Mouse (Mus musculus) megakaryocyte, embryonic 14.5 days (primary cell): ENCODE measurements around the gene Cdc42ep2.

ENCODE experiments used
- FLI1 ChIP-seq: IDR thresholded peaks from 2 replicates; pipeline ENCODE4 v1.6.1; 2012; ENCODE audit warnings: low read length, inconsistent platforms, mixed read lengths
- GATA1 ChIP-seq: IDR thresholded peaks from 3 replicates; pipeline ENCODE4 v1.6.1; 2012; ENCODE audit warnings: mixed read lengths, low read length, inconsistent platforms, borderline replicate concordance

- TF ChIP-seq GATA1 (no peak), FLI1 (no peak)
Observed at GRCm38 (mm10) chr19:5874391-5874968, 50.1 kb downstream of the Cdc42ep2 start.
